Mouse (Mus musculus) layer of hippocampus, postnatal 25 days (tissue): ENCODE results near the gene Onecut1. TPM values are rescaled to one million over a fixed set of nuclear protein-coding genes. Genes with fewer than 3 reads are reported as not detected.

Experiments
- total RNA-seq, 2 experiments: library from RNA; stranded (reverse); gene quantifications; 2 replicates each; pipeline ENCODE4 v1.2.3; 2021

Onecut1 gene
- total RNA-seq, 2 experiments from 2014 or later: 0.37 to 1.1 TPM

Other genes with a start within 250 kb of the Onecut1 start
- gene Fam214a, start 91.0 kb downstream of the Onecut1 start, total RNA-seq: 10 to 100 TPM; 45.3 to 52.1 TPM
- gene Arpp19, start 175.7 kb downstream of the Onecut1 start, total RNA-seq: 100 to 1,000 TPM; 171 to 176 TPM
- 100 to 1,000 TPM; 180 to 206 TPM for gene Myo5a, start 209.1 kb downstream of the Onecut1 start, total RNA-seq